Mouse (Mus musculus) ES-E14 (cell line): ENCODE results near the gene Rgs7. TPM values are rescaled to one million over a fixed set of nuclear protein-coding genes. Genes with fewer than 3 reads are reported as not detected.

ENCODE experiments used
- DNase-seq: peaks from one replicate; pipeline ENCODE4 v3.0.0-alpha.2; 2013; ENCODE audit warnings: low read depth, low spot score
- H3K27ac ChIP-seq: 2 replicates; pipeline ENCODE4 v1.5.1; 2012; ENCODE audit warnings: low read depth, mild to moderate bottlenecking, low read length, moderate library complexity, mixed read lengths; ENCODE audit not compliant: poor library complexity, insufficient read depth, severe bottlenecking
- H3K36me3 ChIP-seq: 2 replicates; pipeline ENCODE4 v1.6.1; 2012; ENCODE audit warnings: mild to moderate bottlenecking, low read length, moderate library complexity, mixed read lengths; ENCODE audit not compliant: control insufficient read depth, poor library complexity, insufficient read depth, severe bottlenecking
- H3K4me1 ChIP-seq, 2 experiments: fragments of 150-350 bp in 1 of 2; sonication (generic) in 1 of 2; 2 replicates each; pipeline ENCODE4 v1.6.1; 2012; ENCODE audit warnings: low read length in 2 of 2, mild to moderate bottlenecking in 1 of 2, mixed read lengths in 1 of 2; ENCODE audit not compliant: control insufficient read depth in 2 of 2, insufficient read depth in 2 of 2, poor library complexity in 1 of 2
- H3K4me3 ChIP-seq, 2 experiments: fragments of 150-350 bp in 1 of 2; sonication (generic) in 1 of 2; 2 replicates each; pipeline ENCODE4 v1.5.1; 2012; ENCODE audit warnings: low read length in 2 of 2, low read depth in 1 of 2, mild to moderate bottlenecking in 1 of 2, mixed read lengths in 1 of 2; ENCODE audit not compliant: insufficient read depth in 1 of 2, poor library complexity in 1 of 2, severe bottlenecking in 1 of 2
- H3K9ac ChIP-seq: 2 replicates; pipeline ENCODE4 v1.6.1; 2012; ENCODE audit warnings: low read depth, mild to moderate bottlenecking, low read length, mixed read lengths; ENCODE audit not compliant: poor library complexity, insufficient read depth, severe bottlenecking
- H3K9me3 ChIP-seq: fragments of 150-350 bp; sonication (generic); 2 replicates; pipeline ENCODE4 v1.6.1; 2012; ENCODE audit warnings: low read depth, mild to moderate bottlenecking, low read length; ENCODE audit not compliant: control insufficient read depth, insufficient read depth
- CHD2 ChIP-seq: IDR thresholded peaks from 2 replicates; pipeline ENCODE4 v1.6.1; 2014; ENCODE audit warnings: mild to moderate bottlenecking, low read depth, low read length, inconsistent platforms
- HCFC1 ChIP-seq: IDR thresholded peaks from 2 replicates; pipeline ENCODE4 v1.6.1; 2012; ENCODE audit warnings: low read length, inconsistent platforms, borderline replicate concordance; ENCODE audit not compliant: insufficient read depth
- MAFK ChIP-seq: IDR thresholded peaks from 2 replicates; pipeline ENCODE4 v1.6.1; 2014; ENCODE audit warnings: mild to moderate bottlenecking, low read depth, low read length, inconsistent platforms; ENCODE audit not compliant: insufficient read depth
- ZC3H11A ChIP-seq: IDR thresholded peaks from 2 replicates; pipeline ENCODE4 v1.6.1; 2012; ENCODE audit warnings: low read depth, mild to moderate bottlenecking, inconsistent platforms, low read length, borderline replicate concordance
- ZNF384 ChIP-seq: IDR thresholded peaks from 2 replicates; pipeline ENCODE4 v1.6.1; 2012; ENCODE audit warnings: low read depth, low read length, inconsistent platforms
- in situ Hi-C, 2 experiments: fragments of 600-800 bp; cut with MboI; formaldehyde crosslinking; loops; one replicate each; pipeline ENCODE4 v1.15.1; 2025; ENCODE audit warnings: low sequenced_read_pairs in 2 of 2, inconsistent platforms in 1 of 2; ENCODE audit not compliant: unreplicated experiment in 2 of 2
- total RNA-seq: library from RNA; depleted of rRNA; stranded (reverse); fragments of 300-350 nt; gene quantifications from 2 replicates; pipeline ENCODE4 v1.2.3, GENCODE M21; 2012

Gene Rgs7
- total RNA-seq, 1 experiment, result 0.18 TPM

DNA sequence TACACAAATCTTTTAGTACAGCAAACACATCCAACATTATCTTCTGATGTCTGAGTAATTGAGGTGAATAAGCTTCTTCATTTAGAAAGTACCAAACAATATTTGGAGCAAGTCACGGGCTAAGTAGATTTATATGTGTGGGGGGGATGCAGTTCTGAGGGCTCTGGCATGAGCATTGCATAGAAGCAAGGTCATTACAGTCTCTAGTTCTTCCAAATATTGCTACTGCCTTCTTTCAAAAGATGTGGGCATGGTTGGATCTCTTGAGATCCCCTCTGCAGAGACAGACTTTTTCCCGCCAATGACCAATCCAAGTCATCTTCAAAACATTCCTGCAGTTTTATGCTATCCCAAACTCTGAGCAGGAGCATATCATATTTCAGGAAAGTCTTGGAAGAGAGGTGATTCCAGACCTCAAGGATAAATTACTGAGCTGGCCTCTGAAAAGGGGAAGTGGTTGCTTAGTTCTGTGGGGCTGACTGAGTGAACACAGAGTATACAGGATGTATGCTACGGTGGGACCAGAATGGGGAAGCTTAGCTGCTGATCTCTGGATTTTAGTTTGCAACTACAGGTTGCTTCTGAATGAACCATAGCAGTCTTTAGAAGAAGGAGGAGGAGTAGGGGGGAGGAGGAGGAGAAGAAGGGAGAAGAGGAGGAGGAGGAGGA is 32.5 kb upstream of the Rgs7 start:
- in situ Hi-C loops, result no loop called here
- TF ChIP-seq CHD2 (no peak), MAFK (no peak), ZC3H11A (no peak), ZNF384 (no peak), HCFC1 (no peak)

DNA sequence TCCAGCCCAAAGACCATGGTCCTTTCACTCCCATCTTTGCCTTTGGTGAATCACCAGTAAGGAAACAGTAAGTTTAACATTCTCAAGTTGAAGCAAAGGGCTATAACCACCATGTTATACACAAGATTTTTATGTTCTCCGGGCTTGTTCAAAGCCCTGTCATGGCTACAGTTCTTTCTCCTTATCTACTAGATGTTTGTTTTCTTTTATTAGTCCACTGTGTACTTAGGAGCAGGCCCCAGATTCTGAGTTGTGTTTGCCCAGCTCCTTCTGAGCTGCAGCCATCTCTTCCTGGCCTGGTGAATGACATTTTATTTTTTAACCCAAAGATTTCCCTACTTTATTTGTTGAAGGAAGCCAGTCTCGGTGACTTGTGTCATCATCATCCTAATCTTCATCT is 31.3 kb upstream of the Rgs7 start:
- no peak for DNase-seq
- Histone ChIP-seq H3K27ac (no peak overlapping the region), H3K4me1 (no peaks in the 10 kb centered on the region), H3K4me3 (no peak overlapping the region), H3K36me3 (no peaks in the 10 kb centered on the region), H3K9ac (no peak overlapping the region), H3K9me3 (no peaks in the 10 kb centered on the region)
- TF ChIP-seq ZC3H11A, result no peak
- TF ChIP-seq MAFK, result no peak
- TF ChIP-seq ZNF384, result no peak
- no peak for TF ChIP-seq CHD2
- no peak for TF ChIP-seq HCFC1
- in situ Hi-C loops, result no loop called here

More for the DNA sequence above, 32.5 kb upstream of the Rgs7 start:
- no peak overlapping the region for H3K4me3 ChIP-seq
- no peak overlapping the region for H3K9ac ChIP-seq
- no peaks in the 10 kb centered on the region for H3K4me1 ChIP-seq
- H3K9me3 ChIP-seq, result no peaks in the 10 kb centered on the region
- H3K27ac ChIP-seq, result no peak overlapping the region
- H3K36me3 ChIP-seq, result no peaks in the 10 kb centered on the region
- DNase-seq, result no peak

DNA sequence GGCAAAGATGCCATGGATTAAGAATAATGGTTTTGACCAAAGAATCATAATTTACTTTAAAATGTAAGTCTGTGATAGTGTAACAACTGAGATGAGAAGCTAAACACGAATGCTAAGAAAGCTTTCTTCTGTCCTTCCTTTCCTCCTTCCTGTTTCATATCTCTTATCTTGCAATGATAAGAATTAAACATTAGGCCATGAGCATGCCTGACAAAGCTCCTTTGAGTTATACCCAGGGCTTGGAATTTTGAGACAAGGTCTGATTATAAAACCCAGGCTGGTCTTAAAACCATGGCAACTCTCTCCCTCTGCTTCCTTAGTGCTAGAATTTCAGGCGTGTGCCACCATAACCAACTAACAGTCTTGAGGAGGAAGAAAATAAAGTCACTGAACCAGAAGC is 22.2 kb upstream of the Rgs7 start:
- in situ Hi-C loops, result no loop called here
- Histone ChIP-seq H3K36me3 (no peaks in the 10 kb centered on the region), H3K4me3 (no peak overlapping the region), H3K27ac (no peak overlapping the region), H3K9ac (no peak overlapping the region), H3K4me1 (no peaks in the 10 kb centered on the region), H3K9me3 (no peaks in the 10 kb centered on the region)
- DNase-seq, result no peak
- TF ChIP-seq CHD2, result no peak
- TF ChIP-seq HCFC1, result no peak
- TF ChIP-seq ZC3H11A, result no peak

GRCm38 (mm10) chr1:175512173-175512572 is 19.9 kb upstream of the Rgs7 start:
- Histone ChIP-seq H3K9me3 (no peaks in the 10 kb centered on the region), H3K4me3 (no peak overlapping the region), H3K27ac (no peak overlapping the region), H3K36me3 (no peaks in the 10 kb centered on the region), H3K9ac (no peak overlapping the region), H3K4me1 (no peaks in the 10 kb centered on the region)
- TF ChIP-seq CHD2, result no peak
- TF ChIP-seq HCFC1, result no peak
- no peak for TF ChIP-seq ZNF384
- no peak for TF ChIP-seq ZC3H11A
- no peak for TF ChIP-seq MAFK
- in situ Hi-C loops, result no loop called here
- no peak for DNase-seq

DNA sequence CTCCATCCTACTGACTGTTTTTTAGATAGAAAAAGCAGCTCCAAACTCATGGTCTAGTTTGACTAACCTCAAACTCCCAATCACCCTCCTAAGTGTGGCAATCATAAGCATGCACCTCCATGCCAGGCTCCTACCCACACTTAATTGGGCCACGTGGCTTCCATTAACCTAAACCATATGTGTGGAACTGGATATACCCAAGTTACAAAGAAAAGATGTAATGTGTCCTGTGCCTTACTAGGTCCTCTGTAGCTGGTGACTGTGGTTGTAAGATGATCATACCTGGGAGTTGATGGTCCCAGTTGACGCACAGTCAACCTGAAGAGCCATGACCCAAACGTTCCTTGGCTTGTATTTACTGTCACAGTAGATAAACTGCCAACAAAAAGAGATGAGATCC is 17.7 kb upstream of the Rgs7 start:
- H3K9ac ChIP-seq, result no peak overlapping the region
- TF ChIP-seq CHD2 (no peak), ZC3H11A (no peak), ZNF384 (no peak), MAFK (no peak), HCFC1 (no peak)
- no peaks in the 10 kb centered on the region for H3K4me1 ChIP-seq
- in situ Hi-C loops, result no loop called here
- no peaks in the 10 kb centered on the region for H3K36me3 ChIP-seq
- no peaks in the 10 kb centered on the region for H3K9me3 ChIP-seq
- no peak overlapping the region for H3K4me3 ChIP-seq
- no peak for DNase-seq
- no peak overlapping the region for H3K27ac ChIP-seq
